Mouse (Mus musculus): ENCODE measurements around the gene Ints14.
"Not testable (repeated sequence)": the region's sequence is repeated elsewhere in the genome, so short reads cannot be mapped to it uniquely, and the experiment has no call there.

The Ints14 gene

DNA sequence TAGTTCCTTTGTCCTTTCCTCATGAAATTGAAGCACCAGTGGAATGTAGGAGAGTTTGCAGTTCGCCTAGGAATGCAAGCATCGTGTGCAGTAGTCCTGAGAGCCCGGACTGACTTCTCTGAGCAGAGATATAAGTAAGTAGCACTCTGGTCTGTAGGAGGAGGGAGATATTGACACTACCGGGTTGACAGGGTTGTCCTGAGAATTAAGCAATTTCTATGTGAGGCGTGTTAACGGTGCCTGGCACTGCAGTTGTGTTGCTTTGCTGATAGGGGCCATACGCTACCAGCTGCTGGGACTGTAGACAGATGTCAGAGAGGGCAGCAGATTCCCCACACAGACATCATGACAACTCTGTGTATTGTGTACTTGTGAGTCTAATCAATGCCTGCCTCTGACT, 7.5 kb upstream of the Ints14 start:
- no peak for DNase-seq

DNA sequence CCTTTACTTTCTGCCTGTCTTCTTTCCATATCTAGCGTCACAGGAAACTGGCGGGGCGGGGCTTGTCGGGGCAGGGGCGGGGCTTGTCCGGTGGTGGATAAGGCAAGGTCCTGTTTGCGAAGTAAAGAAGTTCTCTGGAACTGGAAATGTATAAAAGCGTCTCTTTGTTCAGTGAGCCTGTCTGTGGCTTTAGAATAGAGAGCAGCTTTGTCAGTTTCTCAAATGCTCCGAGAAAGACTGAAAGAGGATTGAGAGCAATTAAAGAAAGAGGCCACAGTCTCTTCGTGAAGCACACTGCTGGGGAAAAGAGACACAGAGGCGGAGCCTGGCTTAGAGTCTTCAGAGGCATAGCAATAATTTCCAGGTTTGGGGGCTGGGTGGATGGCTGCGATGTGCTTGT, 4.4 kb upstream of the Ints14 start:
- no peak for DNase-seq

DNA sequence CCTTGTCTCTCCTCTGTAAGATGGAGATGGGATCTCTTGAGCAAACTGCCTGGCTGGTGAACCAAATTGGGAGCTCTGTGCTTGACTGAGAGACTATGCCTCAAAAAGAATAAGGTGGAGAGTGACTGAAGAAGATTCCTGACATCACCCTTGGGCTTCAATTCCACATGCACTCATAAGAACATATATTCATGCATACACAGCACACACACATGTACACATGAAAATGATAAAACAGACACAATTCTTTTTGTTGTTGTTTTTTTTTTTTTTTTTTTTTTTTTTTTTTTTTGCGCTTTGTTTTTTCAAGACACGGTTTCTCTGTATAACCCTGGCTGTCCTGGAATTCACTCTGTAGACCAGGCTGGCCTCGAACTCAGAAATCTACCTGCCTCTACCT, 3.4 kb upstream of the Ints14 start:
- no peak for DNase-seq

DNA sequence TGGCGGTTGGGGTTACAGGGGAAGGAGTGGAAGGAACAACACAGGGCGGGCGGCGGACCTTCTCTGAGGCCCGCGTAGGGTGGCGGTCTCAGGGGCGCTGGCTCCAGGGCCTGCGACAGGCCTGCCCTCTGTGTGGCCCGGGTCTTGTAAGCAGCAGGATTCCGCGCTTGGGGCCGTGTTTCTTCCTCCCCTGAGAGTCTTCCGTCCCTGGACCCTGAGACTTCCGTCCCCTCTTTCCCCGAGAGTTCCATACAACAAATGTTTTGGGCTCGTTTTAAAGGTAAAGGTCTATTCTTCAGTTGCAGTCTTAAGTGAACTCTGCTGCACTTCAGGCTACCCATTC, 244 bp downstream of the Ints14 start:
- no peak for DNase-seq

DNA sequence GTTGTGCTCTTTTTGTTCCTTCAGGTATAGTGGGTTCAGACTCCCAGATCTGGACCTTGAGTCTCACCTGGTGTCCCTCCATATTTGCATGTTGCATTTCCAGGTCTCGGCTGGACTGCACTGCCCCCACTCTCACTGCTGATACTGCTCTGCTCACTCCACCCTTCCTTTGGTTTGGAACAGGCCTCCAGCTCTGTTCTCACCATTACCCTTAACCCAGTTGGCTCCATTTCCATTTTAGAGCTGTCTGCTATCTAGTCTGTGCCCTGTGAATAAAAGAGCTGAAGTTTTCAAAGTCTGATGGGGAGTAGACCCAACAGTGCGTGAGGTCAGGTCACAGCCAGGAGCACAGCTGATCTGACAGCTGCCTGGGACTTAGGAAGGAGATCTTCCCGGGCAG, 19.8 kb downstream of the Ints14 start:
- DNase-seq: no peak

DNA sequence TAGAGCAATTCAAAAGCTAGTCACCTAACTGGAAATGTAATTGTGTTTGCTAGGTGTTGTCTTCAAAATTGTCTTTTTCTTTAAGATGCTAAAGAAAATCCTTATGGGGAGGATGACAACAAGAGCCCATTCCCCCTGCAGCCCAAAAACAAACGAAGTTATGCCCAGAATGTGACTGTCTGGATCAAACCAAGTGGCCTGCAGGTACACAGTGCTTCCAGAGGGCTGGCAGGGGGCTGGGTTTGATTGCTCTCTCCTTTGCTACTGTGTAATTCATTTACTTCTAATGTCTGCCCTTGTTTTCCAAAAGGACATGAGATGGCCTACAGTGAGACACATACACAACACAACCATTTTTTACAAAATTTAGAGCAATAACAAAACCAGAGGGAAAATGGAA, 21.2 kb downstream of the Ints14 start:
- no peak for DNase-seq

DNA sequence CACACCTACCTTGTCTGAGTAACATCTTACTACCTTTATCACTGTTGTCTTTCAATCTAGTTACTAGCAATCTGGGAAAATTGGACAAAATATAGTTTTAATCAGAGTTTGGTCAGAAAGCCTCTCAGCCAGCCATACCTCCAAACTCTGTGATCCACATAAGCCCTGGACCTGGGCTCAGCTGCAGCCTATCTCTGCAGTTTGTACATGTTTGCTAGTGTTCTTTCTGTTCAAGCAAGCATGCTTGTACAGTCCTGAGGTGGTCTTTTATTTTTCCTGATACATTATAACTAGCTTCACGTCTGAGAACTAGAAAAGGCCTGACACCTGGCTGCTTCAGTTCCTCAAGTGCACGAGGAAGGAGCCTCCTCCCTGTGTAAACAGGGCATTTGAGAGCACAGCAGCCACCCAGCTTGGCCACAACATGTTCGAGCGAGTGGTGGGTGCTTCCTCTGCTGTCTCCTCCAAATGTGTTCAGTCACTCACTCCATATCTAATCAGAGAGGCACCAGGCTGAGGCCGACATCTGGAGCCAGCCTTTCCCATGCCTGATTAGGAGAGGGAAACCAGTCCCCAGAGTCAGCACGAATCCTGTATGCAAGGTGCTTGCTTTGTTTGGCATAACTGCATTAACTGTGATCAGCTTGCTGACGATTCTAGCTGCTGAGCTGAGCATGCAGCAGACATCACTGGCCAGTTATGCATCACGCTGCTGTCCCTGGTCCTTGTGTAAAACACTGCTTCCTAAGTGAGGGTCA, 24.5 kb downstream of the Ints14 start:
- no peak for DNase-seq

DNA sequence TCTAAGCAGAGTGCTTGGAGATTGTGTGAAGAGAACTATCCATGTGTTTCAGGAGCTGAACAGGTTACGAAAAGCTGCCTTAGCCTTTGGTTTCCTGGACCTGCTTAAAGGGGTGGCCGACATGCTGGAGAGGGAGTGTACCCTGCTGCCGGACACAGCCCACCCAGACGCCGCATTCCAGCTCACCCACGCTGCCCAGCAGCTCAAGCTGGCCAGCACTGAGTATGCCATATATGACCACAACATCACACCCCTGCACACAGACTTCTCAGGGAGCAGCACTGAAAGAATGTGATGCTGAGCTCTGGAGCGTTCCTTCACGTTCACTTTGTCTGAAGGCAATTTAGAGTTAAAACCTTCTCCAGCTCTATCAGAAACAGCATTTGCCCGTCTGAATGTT, 25.1 kb downstream of the Ints14 start:
- no peak for DNase-seq

DNA sequence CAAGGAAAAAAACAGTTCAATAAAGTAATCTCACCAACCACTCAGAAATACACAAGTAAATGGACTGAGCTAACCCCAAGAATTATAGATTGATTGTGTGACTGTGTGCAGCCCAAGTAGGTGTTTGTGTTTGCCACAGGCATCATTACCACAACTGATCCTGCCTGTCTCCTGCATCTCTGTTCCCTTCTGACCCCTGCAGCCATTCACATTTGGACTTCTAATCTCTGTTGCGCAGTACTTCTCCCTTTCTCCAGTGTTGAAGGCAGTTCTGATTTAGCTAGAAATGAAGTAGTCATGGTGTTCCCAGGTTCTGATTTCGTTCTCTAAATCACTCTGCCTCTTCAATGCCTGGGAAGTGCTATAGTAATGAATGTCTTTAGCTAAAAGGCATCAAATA, 26.9 kb downstream of the Ints14 start:
- no peak for DNase-seq

DNA sequence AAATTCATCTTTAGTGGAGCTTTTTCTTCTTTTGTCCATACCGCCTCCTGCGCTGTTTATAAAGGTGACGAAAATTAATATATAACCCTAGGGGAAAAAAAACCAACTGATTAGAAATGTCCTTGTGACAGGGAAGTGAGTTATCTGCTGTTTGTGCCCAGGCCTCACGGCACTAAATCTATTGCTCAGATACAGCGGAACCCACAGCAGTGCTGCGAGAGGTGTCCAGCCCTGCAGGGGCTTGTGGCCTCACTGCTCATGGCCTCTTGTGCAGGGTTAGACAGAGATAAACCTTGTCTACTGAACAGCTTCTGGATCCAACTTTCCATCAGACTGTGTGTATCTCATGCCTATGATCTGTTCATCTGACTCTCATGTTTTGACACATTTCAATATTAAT, 27.7 kb downstream of the Ints14 start:
- DNase-seq: no peak

DNA sequence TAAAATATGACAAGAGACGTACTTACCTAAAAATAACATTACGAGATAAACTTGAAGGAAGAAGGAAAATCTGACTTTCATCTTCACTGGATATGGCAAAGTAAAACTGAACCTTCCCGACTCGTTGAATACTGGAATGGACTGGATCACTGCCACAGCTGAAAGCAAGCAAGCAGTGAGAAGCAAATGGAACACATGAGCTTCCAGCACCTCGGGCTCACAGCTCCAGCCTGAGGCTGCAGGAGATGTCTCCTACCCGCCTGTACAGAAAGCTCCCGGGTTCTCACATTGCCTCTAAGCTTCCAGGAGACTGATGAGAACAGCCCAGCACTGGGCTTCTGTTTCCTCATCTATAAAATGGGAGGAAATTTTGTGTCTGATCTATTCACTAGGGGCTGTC, 29.6 kb downstream of the Ints14 start:
- DNase-seq: no peak

DNA sequence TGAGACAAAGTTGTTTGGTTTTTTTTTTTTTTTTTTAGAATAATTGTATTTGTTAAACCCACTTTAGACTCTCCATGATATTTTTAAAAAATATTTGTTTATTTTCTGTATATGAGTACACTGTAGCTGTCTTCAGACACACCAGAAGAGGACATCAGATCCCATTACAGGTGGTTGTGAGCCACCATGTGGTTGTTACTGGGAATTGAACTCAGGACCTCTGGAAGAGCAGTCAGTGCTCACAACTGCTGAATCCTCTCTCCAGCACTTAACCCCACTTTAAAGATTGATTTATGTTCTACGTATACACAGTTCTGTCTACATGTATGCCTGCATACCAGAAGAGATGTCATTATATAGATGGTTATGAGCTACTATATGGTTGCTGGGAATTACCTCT, 34.8 kb downstream of the Ints14 start:
- DNase-seq: not testable (repeated sequence)

DNA sequence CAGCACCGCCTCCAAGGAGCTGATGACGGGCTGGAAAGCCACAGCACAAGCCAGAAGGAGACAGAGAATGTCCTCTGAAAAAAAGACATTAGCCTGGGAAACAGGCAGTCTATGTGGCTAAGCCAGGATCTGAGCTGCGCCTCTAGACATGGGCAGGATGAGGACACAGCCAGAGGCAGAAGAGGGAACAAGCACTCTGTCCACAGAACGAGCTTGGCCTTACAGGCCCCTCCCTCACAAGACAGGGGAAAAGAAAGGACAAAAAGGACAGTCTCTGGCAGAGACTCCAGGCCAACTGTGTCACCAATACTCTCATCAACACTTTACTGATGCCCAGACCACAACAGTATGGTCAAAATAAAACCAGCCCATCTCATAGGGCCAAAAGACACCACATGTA, 40.8 kb downstream of the Ints14 start:
- no peak for DNase-seq

DNA sequence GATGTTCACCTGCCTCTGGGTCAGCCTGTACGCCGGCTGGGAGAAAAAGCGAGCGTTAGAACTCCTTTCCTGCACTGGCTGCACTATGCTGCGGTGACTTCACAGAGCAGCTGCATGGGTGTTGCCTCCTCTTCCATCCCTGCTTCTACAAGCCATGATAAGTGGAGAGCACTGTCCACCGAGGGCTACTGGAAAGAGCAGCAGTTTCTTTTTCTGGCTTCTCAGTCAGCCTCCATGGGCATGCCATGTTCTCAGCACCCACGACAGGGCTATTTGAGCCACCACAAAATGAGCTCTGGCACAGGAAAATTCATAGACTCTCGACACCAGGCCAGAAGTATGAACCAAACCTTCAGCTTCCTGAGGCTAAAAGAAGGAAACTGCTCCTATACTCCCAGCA, 45.0 kb downstream of the Ints14 start:
- no peak for DNase-seq

DNA sequence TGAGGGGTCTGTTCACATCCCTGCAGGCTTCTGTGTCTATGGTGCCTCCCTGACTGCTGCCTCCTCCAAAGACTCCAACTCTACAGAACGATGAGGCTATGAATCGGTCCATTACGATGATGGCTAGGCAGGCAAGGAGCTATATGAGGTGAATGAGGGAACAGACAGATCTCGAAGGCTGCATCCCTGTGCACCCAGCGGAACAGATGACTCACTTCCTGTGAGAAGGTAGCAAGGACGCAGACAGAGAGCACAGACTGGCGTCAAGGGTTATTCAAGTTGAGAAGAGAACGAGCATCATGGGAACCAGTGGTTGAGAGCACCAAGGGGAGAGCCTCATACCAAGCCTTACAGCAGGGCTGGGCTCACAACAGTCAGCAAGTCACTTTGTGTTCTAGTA, 49.9 kb downstream of the Ints14 start:
- no peak for DNase-seq

DNA sequence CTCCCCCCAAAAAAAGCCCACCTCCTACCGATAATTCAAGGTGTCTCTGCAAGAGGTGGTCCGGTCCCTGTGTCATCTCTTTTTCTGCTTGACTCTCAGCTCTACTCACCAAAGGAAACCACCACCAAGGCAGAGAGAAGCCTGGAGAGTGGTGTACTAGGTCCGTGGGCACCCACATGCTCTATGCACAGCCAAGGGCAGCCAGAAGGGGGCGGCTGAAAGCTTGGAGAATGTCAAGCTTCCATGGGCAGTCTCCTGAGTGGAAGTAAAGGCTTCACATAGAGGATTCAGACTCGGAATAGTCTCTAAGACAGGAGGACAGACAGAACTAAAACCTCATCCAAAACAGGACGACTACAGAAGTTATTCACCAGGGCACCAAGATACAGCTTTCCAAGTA, 50.6 kb downstream of the Ints14 start:
- no peak for DNase-seq

DNA sequence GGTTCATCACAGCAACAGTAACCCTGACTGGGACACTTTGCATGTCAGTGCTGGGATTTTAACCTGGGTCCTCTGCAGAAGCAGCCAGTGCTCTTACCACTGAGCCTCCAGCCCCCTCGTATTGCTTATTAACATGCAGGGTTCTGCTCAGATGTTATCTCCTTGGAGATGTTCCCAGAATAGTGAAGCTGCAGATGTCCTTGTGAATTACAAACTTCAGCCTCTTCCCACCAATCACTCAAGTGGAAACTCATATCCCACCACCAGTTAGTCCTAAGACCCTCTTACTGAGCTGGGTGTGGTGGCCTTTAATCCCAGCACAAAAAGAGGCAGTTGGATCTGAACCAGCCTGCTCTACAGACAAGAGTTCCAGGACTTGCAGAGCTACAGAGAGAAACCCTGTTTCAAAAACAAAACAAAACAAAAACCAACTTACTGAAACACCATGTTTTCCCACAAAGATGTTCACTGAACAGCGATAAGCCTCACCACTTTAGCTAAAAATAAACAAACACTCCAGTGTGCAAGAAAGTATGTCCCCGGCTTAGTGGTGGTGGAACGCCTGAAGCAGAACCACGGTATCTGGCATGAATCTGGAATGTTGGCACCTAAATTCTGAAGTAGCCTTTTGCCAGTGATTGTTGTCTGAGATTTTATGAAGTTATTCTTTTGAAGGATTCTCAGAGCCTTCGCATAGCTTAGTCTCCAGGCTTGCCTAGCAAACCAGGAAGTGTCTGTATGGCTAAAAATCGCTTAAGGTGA, 54.9 kb downstream of the Ints14 start:
- DNase-seq: no peak

DNA sequence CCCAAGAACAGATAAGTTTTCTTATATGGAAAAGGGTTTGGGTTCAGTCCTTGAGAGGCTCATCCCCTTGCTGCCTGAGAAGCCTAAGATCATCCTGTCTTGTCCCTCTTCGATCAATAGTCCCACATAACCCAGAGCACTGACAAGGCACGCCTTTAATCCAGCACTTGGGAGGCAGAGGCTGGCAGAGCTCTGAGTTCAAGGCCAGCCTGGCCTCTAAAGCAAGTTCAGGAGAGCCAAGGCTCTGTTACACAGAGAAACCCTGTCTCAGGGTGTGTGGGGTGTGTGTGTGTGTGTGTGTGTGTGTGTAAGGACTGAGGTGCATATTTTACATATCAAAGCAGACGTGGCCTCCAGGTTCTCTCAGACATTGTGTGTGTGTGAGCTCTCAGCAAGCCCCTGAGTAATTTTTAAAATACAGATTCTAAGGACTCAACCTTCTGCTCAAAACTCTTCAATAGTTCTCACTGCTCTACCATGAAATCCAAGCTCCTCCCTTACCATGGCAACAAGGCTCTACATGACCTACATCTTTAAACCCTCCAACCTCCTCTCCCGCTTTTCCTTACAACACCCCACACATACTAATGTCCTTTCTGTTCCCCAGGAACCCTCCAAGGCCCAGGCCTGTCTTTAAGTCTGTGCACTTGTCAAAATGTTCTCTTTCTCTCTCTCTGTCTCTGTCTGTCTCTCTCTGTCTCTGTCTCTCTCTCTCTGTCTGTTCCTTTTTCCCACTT, 55.7 kb downstream of the Ints14 start:
- no peak for DNase-seq

DNA sequence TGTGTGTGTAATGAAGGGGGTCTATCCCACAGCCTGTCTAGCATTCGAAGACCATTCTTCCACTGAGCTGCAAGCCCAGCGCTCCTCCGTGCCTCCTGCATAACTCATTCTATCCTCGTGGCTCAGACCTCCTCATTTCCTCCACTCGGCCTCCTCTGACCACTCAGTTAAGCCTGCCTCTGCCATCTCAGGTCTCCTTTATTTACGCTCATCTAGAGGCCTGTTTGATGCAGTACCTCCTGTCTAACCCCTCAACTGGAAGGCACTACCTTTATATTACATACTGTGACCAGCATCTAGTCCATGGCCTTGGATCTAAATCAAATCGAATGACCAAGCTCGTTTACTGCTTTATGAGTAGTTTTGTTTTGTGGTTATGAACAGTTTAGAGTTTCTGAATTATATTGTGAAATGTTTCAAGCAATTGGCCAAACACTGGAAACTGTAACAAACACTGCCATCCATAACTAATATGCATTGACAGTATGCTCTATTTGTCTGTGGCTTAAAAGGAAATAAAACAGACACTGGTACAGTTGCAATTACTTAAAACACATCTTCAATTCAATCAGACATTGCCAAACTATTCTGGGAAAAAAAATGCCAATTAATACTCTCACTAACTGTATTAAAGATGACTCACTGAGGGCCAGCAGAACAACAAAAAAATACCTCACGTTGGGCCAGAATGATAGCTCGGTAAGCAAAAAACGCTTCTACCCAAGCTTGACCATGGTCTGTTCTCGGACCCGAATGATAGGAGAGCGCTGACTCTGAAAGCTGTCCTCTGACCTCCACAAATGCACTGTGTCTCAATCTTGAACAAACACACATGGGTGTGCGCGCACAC, 56.5 kb downstream of the Ints14 start:
- no peak for DNase-seq

DNA sequence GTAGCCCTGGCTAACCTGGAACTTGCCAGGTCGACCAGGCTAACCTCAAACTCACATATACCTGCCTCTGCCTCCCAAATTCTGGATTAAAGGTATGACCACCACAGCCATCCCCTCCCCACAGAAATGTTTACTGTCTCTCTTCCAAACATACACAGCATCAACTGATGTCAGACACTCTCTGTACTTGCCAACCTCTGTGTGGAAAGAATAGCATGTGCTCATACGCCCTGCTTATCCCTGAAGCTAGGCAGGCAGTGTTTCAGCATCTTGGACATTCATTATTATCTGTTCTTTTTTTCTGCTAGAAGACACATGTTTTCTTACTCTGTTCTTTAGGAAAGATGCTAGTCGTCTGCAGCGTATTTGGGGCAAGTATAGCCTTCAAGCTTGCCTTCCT, 57.2 kb downstream of the Ints14 start:
- DNase-seq: no peak

DNA sequence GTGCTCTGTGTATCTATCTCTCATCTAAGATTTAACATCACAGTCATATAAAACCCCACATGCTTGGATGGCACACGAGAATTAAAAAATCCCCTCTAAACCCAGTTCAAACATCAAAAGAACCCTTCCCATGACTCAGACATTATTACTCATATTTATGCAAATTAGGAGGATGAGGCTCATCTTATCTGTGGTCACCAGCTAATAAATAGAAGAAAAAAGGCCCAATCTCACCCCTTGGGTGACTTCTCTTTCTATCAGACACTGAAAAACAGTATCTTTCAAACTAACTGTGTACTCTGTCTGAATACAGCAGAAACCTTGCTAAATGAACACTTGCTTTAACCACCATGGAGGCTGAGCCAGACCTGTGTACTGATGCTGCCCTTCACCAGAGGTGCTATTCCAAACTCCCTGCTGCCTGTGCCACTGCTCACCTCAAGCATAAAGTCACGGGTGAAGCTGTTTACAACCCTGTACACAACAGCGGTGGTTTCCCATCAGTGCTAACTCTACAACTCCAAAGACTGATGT, 58.0 kb downstream of the Ints14 start:
- DNase-seq: no peak

DNA sequence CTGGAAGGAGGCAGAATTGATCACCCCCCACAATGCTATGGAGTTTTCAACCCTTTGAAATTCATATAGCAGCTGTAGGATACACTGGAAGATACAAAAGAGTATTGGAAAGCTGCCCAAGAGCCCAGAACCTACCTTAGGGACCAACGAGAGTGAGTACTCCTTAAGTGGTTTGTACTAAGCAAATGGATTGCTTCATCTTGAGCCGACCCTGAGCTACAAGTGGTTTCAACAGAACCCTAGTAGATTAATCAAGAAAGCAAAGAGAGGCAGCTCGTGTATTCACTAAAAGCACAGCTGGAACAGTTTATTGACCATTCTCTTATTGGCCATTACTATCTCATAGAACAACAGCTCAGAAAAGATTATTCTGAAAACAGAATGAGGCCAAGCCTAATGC, 58.4 kb downstream of the Ints14 start:
- no peak for DNase-seq

DNA sequence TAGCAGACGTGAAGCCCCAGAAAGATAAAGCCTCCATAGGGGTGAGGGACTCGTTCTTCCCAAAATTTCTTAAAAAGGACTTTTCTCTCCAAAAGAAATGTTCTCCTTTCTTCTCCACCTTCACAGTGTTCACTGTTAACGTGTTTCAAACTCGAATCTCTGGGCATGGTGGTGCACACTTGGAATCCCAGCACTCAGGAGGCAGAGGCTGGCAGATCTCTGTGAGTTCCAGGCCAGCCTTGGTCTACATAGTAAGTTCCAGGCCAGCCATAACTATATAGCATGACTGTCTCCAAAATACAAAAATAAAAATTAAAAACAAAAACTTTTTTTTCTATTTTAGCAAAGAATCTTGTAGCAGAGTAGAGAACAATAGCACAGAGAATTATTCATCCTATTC, 59.4 kb downstream of the Ints14 start:
- DNase-seq: no peak
